ENCODE assay signal across 8 mouse cellular contexts in genomic region chr10:24149135-24149781, GRCm38 (mm10). TPM values are rescaled to one million over a fixed set of nuclear protein-coding genes. Genes with fewer than 3 reads are reported as not detected.
DNase-seq lines count a peak whose midpoint lies in the region; ATAC-seq lines count a peak whose summit lies in the region.

Gene Stx7, plus strand, starts transcription at chr10:24149302.

- no peaks in the 10 kb centered on the region for H3K9me3 ChIP-seq in megakaryocyte, embryonic 14.5 days

- peaks cover 35% of the 10 kb centered on the region for H3K36me3 ChIP-seq in megakaryocyte, embryonic 14.5 days (replicated peaks; ENCODE audit: low read length)

- H3K27me3 ChIP-seq in megakaryocyte, embryonic 14.5 days (replicated peaks) = no peaks in the 10 kb centered on the region

- DNase-seq in ZHBTc4 (ENCODE audit: low read depth, low spot score) = peak; percentile 95
- peak; percentile 78 to 89 for DNase-seq in gastrocnemius, adult 8-10 months (ENCODE audit: low spot score in 2 of 2)
- peak; percentile 50 for DNase-seq in hindlimb bud, embryonic 11.5 days (ENCODE audit: extremely low spot score, low read depth, low spot score)
- DNase-seq in left cerebral cortex, adult 8-10 months (ENCODE audit: low spot score in 2 of 2) = peak; percentile 69 to 90
- peak; percentile 94 to 95 for DNase-seq in right cerebral cortex, postnatal 10 days (ENCODE audit: low spot score in 2 of 2)
- DNase-seq in urinary bladder, postnatal 25 days (ENCODE audit: low spot score) = peak; percentile 93

- H3K4me3 ChIP-seq in megakaryocyte, embryonic 14.5 days (replicated peaks) = peak within 1 kb of the TSS; percentile 93

- peak; percentile 92 for ATAC-seq in common myeloid progenitor, adult 5-6 weeks (replicated peaks; ENCODE audit: low read depth, poor library complexity, severe bottlenecking)

- H3K4me1 ChIP-seq in megakaryocyte, embryonic 14.5 days = peaks cover 45% of the 10 kb centered on the region

RNA-seq across cellular contexts. Expression of gene Stx7, which starts in this region (rescaled TPM):
- 38.6 and 44.5 TPM in 2 replicates for total RNA-seq in common myeloid progenitor, adult 5-6 weeks (2017)
- total RNA-seq in gastrocnemius, adult 8-10 months (2022) = 10 to 100 TPM; 22.1 to 28.8 (median 24.4) TPM
- 100 to 1,000 TPM; 127 to 149 (median 139) TPM for total RNA-seq in left cerebral cortex, adult 8-10 months (2022)
- polyA plus RNA-seq in megakaryocyte, embryonic 14.5 days (2012; ENCODE audit: insufficient read depth, low replicate concordance) = 109 and 228 TPM in 2 replicates

Comparison
In these comparisons a context has a peak if more than half of its experiments do, and no peak if none do; other contexts are left out.
1. Peak in every context shown above with its lines: DNase-seq, ATAC-seq and H3K4me3 ChIP-seq.